Mouse (Mus musculus): ENCODE data around the gene Ehbp1l1. TPM values are rescaled to one million over a fixed set of nuclear protein-coding genes. Genes with fewer than 3 reads are reported as not detected.

Gene Ehbp1l1
- polyA plus RNA-seq (2012; ENCODE audit: low replicate concordance): 110 and 206 TPM in 2 replicates

GRCm38 (mm10) chr19:5725767-5726515, at the start of gene Ehbp1l1:
Gene Ehbp1l1, minus strand, starts transcription at chr19:5726317.

GRCm38 (mm10) chr19:5770925-5771860, 45.1 kb upstream of the Ehbp1l1 start, which contains the start of gene Scyl1:
Gene Scyl1, minus strand, starts transcription at chr19:5771419.

GRCm38 (mm10) chr19:5740320-5741317, 14.5 kb upstream of the Ehbp1l1 start, which contains the start of gene Ltbp3:
Gene Ltbp3, plus strand, starts transcription at chr19:5740904.

DNA sequence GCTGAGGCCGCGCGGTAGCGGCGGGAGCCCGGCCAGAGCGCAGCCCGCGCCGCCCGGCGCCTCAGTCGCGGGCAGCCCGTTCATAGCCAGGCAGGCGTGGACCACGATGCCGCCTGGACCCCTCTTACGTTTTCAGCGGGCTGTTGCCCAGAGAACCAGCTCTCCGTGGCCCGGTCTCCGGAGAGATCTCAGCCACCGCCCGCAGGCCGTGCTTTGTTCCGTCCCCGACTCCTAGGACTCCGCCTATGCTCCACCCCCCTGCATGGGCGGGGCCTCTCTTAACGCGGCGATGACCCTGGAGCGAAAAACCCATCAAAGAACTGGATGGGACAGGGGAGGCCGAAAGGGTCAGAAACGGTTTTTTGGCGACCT, 3.3 kb upstream of the Ehbp1l1 start, which contains the start of gene Fam89b:
Gene Fam89b, minus strand, starts transcription at position 210 of the 372 bp plus-strand sequence.

GRCm38 (mm10) chr19:5704163-5704800, 21.8 kb downstream of the Ehbp1l1 start, which contains the start of gene Kcnk7:
Gene Kcnk7, plus strand, starts transcription at chr19:5704367.

DNA sequence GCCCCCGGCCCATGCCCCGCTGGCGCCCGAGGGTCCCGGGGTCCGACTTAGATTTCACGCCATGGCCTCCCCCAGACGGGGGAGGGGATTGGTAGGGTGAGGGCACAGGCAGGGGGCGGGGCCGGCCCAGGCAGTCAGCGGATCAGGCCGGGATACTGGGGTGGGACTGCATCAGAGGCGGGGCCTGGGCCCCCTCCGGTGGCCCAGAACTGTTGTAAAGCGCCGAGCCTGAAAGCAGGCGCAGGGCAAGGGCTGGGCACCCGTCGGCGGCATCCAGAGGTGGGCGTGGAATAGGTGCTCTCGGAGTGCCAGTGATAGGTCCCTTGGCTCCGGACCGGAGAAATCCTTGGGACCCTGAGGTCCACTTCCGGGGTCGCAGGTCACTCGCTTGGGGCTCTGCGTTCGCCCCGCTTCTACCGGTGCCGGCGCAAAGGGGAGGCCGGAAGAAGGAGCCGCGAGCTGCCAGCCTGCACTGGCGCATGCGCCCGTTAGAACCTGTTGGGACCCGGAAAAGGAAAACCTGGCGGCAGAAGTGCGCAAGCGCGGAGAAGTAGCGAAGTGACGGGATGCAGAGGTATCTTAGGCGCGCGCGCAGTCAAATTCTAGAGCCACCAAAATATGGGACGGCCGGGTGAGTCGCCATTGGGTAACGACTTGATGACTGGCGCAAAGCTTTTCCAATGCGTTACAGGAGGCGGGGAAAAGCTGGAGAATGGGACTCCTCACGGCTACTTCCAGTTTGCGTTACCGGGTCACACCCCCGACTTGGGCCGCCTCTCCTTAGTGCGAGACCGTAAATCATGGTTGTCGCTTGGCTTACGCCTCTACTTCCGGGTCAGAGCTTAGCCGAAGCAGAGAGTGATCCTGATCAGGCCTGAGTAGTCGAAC, 37.7 kb downstream of the Ehbp1l1 start, which contains the start of the genes Map3k11 and Pcnx3:
Gene Map3k11, plus strand, starts transcription at position 543 of the 888 bp plus-strand sequence.
Gene Pcnx3, minus strand, starts transcription at position 709 of the 888 bp plus-strand sequence.

GRCm38 (mm10) chr19:5662981-5663913, 62.9 kb downstream of the Ehbp1l1 start, which contains the start of gene Sipa1:
Gene Sipa1, minus strand, starts transcription at chr19:5663707.

Other genes with a start within 250 kb of the Ehbp1l1 start
- gene Mus81, start 237.9 kb downstream of the Ehbp1l1 start, polyA plus RNA-seq (2012; ENCODE audit: low replicate concordance): 61.7 and 62.0 TPM in 2 replicates
- 1,270 and 1,994 TPM in 2 replicates for gene Cfl1, start 235.9 kb downstream of the Ehbp1l1 start, polyA plus RNA-seq (2012; ENCODE audit: low replicate concordance)
- 0.41 and 1.1 TPM in 2 replicates for gene 1700020D05Rik, start 222.5 kb downstream of the Ehbp1l1 start, polyA plus RNA-seq (2012; ENCODE audit: low replicate concordance)
- gene Snx32, start 215.8 kb downstream of the Ehbp1l1 start, polyA plus RNA-seq (2012; ENCODE audit: low replicate concordance): 3.6 and 8.4 TPM in 2 replicates
- not detected in 2 replicates for gene Ovol1, start 165.7 kb downstream of the Ehbp1l1 start, polyA plus RNA-seq (2012; ENCODE audit: low replicate concordance)
- gene Ap5b1, start 158.3 kb downstream of the Ehbp1l1 start, polyA plus RNA-seq (2012; ENCODE audit: low replicate concordance): 50.2 and 53.5 TPM in 2 replicates
- gene Rnaseh2c, start 124.4 kb downstream of the Ehbp1l1 start, polyA plus RNA-seq (2012; ENCODE audit: low replicate concordance): 126 and 206 TPM in 2 replicates
- gene Kat5, start 116.1 kb downstream of the Ehbp1l1 start, polyA plus RNA-seq (2012; ENCODE audit: low replicate concordance): 74.4 and 113 TPM in 2 replicates
- 119 and 167 TPM in 2 replicates for gene Rela, start 88.8 kb downstream of the Ehbp1l1 start, polyA plus RNA-seq (2012; ENCODE audit: low replicate concordance)
- 869 and 1,782 TPM in 2 replicates for gene Sipa1, start 62.6 kb downstream of the Ehbp1l1 start, polyA plus RNA-seq (2012; ENCODE audit: low replicate concordance)
- 160 and 317 TPM in 2 replicates for gene Map3k11, start 37.6 kb downstream of the Ehbp1l1 start, polyA plus RNA-seq (2012; ENCODE audit: low replicate concordance)
- 364 and 1,099 TPM in 2 replicates for gene Pcnx3, start 37.4 kb downstream of the Ehbp1l1 start, polyA plus RNA-seq (2012; ENCODE audit: low replicate concordance)
- 0.54 and 1.7 TPM in 2 replicates for gene Kcnk7, start 21.9 kb downstream of the Ehbp1l1 start, polyA plus RNA-seq (2012; ENCODE audit: low replicate concordance)
- gene Fam89b, start 3.3 kb upstream of the Ehbp1l1 start, polyA plus RNA-seq (2012; ENCODE audit: low replicate concordance): 70.9 and 119 TPM in 2 replicates
- gene Ltbp3, start 14.6 kb upstream of the Ehbp1l1 start, polyA plus RNA-seq (2012; ENCODE audit: low replicate concordance): 1.6 and 8.2 TPM in 2 replicates
- gene Scyl1, start 45.1 kb upstream of the Ehbp1l1 start, polyA plus RNA-seq (2012; ENCODE audit: low replicate concordance): 58.9 and 76.3 TPM in 2 replicates
- gene Frmd8, start 149.0 kb upstream of the Ehbp1l1 start, polyA plus RNA-seq (2012; ENCODE audit: low replicate concordance): 36.0 and 56.1 TPM in 2 replicates
- gene Slc25a45, start 151.5 kb upstream of the Ehbp1l1 start, polyA plus RNA-seq (2012; ENCODE audit: low replicate concordance): 4.6 and 15.6 TPM in 2 replicates
- 0.10 and 0.71 TPM in 2 replicates for gene Tigd3, start 167.8 kb upstream of the Ehbp1l1 start, polyA plus RNA-seq (2012; ENCODE audit: low replicate concordance)
- gene Dpf2, start 186.7 kb upstream of the Ehbp1l1 start, polyA plus RNA-seq (2012; ENCODE audit: low replicate concordance): 14.9 and 60.9 TPM in 2 replicates
- gene Cdc42ep2, start 198.5 kb upstream of the Ehbp1l1 start, polyA plus RNA-seq (2012; ENCODE audit: low replicate concordance): 3.4 and 4.3 TPM in 2 replicates
- gene Pola2, start 237.9 kb upstream of the Ehbp1l1 start, polyA plus RNA-seq (2012; ENCODE audit: low replicate concordance): 19.1 and 24.6 TPM in 2 replicates